Mouse (Mus musculus) CH12F3 (cell line): ENCODE data around the gene Xkr8.
"Not testable (repeated sequence)": the region's sequence is repeated elsewhere in the genome, so short reads cannot be mapped to it uniquely, and the experiment has no call there.

Source experiments
- in situ Hi-C: fragments of 300-500 bp; cut with MboI; formaldehyde crosslinking; loops from 2 replicates; pipeline ENCODE4 v1.14.3; 2020; ENCODE audit warnings: low sequenced_read_pairs

Xkr8 gene

DNA sequence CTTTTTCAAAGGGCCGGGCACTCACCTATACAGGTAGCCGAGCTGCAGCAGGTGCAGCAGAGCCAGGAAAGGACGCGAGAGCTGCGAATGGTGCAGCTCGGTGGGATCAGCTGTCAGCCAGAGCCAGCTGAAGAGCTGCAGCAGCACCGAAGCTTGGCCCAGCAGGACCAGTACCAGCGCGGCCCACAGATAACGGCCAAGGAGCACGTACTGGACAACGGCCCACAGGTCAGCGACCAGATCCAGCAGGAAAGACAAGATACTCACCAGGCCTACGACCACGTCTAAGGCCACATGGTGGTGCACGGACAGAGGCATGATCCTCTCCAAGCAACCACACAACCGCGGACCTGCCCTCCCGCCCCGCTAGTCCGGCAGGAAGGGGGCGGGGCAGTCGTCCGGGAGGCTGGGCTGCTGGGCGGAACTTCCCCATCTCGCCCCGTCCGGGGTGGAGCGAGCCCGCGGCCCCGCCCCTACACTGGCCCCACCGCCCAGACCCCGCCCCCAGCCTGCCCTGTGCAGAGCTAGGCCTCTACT, at the start of gene Xkr8:
Xkr8 (minus strand) TSS at position 399 of the 537 bp plus-strand sequence.
- in situ Hi-C loops = no loop called here

DNA sequence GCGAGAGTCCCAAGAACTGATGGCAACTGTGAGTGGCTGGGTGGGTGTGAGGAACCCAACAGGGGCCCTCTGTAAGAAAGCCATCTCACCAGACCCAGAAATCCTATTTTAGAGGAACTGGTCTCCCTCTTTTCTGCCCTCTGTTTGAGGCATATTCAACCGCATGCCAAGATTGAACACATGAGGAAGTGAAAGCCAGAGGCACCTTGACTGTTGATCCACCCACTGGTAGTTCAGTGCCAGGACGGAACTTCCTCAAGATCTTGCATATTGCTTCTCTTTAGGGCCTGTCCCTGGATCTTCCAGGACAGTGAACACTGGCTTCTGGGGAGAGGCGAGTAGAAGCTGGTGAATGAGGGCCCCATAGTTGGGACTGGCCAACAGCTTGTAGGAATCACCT, 47.9 kb upstream of the Xkr8 start:
- in situ Hi-C loops = loop anchor here (5.0 kb wide), 1 partner anchor 42 kb away; no protein-coding TSS in a partner anchor

DNA sequence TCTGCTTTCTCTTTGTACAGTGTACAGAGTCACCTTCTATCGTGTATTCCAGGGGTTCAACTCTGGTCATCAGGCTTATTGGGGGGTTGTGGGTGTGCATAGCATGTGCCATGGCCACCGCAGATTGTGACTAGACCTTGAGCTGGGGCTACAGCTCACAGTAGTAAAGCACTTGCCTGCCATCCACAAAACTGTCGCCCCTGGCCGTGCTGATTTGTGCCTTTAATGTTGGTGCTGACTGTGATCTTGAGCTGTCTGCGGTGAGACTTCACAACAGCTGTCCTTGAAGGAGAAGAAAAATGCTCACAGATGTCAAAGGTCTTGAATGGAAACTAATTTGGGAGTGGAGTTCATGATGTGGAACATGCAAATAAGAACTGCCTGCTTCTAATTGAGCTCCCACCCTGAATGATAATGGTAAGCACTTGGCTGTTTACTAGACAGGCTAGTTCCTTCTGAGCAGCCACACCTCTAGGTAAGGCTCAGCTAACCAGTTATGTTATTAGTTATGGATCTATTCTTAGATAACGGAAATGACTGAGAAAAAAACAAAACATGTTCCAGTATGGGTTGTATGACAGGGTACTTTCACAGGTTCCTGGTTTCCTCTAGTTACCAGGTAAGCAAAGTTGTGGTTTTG, 46.3 kb upstream of the Xkr8 start:
- in situ Hi-C loops = loop anchor here (10.0 kb wide), 1 partner anchor 146 kb away; the partner anchor contains the start of gene Fam76a

DNA sequence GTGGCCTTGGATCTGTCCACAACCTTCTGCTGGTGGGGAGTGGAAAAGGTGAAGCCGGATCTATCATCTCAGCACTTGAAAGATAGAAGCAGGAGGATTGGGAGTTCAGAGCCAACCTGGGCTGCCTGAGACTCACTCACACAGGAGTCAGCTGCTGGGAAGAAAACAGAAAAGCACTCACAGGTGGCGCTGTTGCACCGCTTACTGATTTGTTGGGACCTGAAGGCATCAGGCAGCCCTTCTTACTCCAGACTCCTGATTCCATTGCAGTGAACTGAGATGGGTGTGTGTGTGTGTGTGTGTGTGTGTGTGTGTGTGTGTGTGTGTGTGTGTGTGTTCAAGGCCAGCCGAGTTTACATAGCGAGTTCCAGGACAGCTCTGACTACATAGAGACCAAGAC, 44.4 kb upstream of the Xkr8 start:
- in situ Hi-C loops = loop anchor here (10.0 kb wide), 1 partner anchor 148 kb away; the partner anchor contains the start of gene Fam76a

DNA sequence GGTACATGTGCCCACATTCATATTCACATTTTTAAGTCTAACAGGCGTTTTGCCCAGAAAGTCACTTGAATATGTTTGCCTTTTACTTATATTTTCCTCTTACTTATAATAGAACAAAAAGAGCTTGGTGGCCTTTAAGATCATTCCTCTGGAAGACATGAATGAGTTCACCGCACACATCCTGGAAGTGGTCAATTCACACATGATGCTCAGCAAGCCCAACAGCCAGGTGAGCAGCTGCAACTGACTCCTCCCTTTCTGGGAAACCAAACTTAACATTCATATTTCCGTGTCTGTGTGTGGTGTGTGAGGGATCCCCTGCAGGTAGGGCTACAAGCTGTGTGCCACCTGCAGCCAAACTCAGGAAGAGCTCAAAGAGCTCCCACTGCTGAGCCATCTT, 42.6 kb upstream of the Xkr8 start:
- in situ Hi-C loops = loop anchor here (10.0 kb wide), 1 partner anchor 150 kb away; the partner anchor contains the start of gene Fam76a

DNA sequence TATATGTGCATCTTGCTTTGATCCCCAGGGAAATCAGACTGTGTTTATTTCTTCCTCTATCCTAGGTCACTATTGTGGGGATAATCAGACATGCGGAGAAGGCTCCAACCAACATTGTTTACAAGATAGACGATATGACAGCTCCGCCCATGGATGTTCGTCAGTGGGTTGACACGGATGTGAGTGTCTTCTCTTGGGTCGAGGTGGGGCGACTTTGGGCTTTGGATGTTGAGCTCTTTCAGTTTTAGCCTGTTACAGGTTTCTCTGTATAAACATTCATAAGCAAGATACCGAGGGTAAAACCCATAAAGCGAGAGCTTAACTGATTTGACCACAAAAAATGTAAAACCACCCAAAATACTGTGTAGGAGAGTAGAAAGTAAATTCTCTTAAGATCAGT, 39.4 kb upstream of the Xkr8 start:
- in situ Hi-C loops = loop anchor here (10.0 kb wide), 1 partner anchor 153 kb away; the partner anchor contains the start of gene Fam76a

DNA sequence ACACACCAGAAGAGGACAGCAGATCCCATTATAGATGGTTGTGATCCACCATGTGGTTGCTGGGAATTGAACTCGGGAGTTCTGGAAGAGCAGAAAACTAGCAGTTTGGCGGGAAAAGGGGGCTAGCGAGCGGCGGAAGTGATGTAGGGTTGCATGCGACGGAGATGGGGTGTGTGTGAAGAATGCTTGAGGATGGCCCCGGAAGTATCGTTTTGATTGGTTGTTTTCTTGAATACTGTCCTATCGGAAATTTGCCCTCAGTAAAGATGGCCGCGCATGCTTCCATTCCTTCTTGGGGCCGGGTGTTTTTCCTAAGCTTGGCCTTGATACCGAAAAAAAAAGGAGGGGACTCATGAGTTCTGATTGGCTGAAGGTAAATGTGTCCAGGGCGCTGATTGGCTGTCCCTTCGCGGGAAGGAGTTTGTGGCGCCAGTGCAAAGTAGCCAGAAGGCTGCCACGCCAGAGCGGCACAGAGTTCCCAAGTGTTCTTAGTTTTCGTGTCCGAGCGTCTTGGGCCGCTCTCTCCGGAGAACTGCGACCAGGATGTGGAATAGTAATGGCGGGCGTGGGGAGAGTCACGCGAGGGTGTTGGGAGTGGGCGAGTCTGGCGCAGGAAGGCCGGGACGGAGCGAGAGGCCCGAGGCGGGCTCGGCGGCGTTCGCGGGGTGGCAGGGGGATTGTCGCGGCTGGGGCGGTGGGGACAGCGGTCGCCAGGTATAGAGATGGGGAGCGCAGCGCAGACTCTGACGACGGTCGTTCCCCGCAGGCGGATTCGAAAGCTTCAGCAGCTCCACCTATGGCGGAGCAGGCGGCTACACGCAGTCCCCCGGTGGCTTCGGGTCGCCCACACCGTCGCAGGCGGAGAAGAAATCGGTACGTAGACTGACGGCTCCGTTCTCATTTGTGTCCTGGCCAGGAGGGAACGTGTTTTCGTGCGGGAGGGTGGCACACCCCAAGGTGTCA, 35.8 kb upstream of the Xkr8 start, which contains the start of gene Rpa2:
Rpa2 (plus strand) TSS at position 419 of the 963 bp plus-strand sequence.
- in situ Hi-C loops = no loop called here

DNA sequence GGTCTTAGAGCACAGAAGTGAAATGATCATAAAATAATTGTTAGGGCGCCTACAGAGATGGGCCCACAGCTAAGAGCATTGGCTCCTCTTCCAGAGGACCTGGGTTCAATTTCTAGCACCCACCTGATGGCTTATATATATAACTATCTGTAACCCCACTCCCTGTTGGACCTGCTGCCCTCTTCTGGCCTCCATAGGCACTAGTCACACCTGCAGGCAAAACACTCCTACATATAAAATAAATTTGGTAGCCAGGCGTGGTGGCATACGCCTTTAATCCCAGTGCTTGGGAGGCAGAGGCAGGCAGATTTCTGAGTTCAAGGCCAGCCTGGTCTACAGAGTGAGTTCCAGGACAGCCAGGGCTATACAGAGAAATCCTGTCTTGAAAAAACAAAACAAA, 30.8 kb upstream of the Xkr8 start:
- in situ Hi-C loops = not testable (repeated sequence)

DNA sequence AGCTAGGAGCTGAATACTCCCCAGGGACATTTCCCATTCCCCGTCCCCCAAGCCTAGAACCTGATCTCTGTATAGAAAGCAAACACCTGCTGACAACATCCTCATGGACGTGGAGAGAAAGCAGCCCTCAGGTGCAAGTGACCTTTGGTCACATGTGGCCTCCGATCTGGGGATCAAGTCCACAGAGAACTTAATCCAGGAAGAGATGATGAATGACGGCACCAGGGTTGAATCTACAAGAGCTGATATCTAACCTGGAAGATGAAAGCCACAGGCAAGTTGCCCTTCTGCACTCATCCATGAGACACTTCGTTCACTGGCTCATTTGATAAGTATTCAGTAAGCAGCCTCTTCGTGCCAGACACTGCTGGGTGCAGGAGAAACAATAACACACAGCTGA, 30.3 kb upstream of the Xkr8 start:
- in situ Hi-C loops = no loop called here

DNA sequence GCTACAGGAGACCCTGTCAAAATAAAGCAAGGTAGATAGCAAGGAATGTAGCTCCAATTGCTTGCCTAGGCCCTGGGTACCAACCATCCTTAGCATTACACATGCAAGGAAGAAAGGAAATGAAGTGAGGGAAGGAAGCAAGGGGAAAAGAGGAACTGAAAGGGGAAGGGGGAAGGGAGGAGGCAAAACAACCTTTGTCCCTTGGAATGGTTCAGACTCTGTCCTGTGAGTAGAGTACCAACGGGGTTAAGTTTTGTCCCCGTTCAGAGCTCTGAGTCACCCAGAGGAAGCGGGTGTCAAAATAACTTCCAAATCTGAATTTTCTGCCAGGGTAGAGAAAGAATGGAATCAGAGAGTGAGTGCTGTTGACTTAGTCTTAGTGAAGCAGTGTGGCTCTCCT, 27.9 kb upstream of the Xkr8 start:
- in situ Hi-C loops = no loop called here

DNA sequence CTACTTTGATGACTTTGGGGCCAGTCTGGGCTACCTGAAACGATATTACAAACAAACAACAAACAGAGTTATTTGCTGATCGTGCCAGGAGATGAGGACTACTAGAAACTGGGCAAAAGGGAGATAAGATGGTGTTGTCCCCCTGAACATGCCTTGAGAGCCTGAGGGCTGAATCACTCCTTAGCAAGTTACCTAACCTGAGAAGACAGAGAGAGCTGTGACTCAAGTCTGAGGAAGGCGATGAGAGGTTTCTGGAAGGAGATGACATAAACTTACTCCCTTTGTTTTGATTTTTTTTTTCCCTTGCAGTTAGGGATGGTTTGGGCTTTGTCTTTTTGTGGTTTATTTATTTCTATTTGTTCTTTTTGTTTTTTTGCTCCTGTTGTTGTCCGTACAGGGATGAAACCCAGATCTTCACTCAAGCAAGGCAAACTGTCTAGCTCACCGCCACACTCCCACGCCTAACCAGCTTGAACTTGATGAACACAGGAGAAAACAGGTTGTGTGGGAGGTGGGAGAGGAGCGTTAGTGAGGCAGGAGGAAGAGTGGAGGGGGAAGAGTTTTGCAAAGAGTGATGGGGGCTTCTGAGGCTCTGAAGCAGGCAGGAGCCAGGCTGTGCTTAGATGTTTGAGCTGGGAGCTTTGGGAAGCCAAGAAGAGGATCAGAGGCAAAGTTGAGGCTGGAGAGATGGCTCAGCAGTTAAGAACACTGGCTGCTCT, 25.4 kb upstream of the Xkr8 start:
- in situ Hi-C loops = no loop called here

DNA sequence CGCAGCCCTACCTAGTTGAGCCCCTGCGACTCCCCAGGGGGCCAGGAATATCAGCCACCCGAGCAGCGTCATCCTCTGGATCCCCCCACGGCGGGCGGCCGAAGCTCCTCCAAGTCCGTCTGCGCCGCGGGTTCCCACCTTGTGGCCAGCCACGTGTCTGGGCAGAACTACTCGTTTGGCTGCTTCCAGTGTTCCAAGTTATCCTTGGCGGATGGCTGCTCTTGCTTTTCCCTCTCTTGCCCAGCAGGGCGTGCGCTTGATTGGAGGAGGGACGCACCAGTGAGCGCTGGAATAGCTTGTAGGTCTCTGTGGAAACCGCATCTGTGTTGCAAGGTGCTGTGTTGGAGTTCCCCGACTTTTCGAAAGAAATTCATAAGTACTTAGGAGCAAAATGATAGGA, 24.6 kb upstream of the Xkr8 start, which contains the start of gene Smpdl3b:
Smpdl3b (minus strand) TSS at position 279 of the 400 bp plus-strand sequence.
- in situ Hi-C loops = no loop called here

DNA sequence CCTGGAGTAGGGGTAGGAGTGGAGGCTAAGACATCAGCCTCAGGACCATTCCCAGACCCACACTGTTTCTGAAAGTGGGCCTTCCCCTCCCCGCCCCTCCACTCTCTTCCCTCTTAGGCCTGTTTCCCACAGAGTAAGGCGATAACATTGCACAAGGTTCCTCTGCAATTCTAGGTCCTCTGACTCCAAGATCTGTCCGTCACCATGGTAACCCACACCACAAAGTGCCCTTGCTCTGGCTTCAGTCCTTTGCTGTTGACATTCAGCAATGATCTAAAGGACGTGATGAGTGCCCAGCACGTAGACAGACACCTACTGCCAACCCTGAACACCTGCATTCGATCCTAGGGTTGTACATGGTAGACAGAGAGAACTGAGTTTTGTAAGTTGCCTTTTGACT, 20.6 kb upstream of the Xkr8 start:
- in situ Hi-C loops = no loop called here

DNA sequence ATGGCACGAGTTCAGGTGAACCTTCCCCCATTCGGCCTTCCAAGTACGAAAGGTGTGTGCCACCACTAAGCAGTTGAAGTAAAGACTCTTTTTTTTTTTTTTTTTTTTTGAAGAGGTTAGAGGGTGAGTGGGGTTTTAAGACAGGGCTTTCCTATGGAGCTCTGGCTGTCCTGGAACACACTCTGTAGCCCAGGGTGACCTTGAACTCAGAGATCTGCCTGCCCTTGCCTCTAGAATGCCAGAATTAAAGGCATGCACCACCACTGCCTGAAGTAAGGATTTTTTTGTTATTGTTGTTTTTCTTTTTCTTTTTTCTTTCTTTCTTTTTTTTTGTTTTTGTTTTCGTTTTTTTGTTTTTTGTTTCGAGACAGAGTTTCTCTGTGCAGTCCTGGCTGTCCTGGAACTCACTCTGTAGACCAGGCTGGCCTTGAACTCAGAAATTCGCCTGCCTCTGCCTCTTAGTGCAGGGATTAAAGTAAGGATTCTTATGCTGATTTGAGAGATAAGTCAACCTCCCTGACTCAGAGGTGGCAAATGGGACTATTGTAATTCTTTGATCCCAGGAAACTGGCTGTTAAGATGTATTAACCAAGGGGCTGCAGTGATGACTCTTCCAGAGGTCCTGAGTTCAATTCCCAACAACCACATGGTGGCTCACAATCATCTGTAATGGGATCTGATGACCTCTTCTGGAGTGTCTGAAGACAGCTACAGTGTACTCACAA, 17.1 kb upstream of the Xkr8 start:
- in situ Hi-C loops = no loop called here

DNA sequence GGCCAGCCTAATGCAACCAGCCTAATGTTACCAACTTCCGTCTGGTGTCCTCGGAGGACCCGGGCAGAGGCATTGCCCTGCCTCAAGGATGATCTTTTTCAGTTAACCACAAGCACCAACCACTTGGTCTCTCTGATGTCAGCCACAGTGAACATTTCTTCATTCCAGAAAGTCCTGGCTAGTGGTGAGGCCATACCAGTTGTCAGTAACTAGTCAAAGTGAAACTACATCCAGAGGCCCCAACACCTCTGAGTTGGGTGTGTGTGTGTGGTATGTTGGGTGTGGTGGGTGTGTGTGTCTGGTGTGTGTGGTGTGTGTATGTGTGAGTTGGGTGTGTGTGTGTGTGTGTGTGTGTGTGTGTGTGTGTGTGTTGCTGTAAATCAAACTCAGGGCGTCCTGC, 16.4 kb upstream of the Xkr8 start:
- in situ Hi-C loops = no loop called here

DNA sequence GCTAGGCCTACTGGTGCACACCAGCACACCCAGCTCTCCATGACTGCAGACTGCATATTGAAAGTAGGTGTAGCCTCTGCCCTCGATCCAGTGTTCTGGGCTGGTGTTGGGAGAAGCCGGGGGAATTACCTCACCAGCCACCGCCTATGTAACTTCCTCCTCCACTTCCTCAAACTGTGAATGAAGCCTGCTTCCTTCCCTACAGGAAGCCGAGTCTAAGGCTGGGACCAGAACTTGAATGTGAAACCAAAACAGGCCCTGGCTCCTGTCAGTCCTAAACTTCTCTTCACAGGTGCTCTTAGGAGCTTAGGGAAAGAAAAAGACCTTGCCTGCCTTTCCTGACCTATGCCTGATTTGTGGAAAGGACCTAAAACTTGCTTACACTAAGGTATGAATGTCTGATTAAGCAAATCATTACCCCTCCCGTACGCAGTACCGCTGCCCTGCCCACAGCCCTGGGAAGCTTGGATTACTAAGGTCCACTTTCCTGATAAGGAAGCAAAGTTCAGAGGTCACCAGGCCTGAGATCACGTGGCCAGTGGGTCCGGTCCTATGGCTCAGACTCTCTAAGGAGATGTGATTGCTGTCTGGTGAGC, 15.4 kb upstream of the Xkr8 start:
- in situ Hi-C loops = no loop called here

DNA sequence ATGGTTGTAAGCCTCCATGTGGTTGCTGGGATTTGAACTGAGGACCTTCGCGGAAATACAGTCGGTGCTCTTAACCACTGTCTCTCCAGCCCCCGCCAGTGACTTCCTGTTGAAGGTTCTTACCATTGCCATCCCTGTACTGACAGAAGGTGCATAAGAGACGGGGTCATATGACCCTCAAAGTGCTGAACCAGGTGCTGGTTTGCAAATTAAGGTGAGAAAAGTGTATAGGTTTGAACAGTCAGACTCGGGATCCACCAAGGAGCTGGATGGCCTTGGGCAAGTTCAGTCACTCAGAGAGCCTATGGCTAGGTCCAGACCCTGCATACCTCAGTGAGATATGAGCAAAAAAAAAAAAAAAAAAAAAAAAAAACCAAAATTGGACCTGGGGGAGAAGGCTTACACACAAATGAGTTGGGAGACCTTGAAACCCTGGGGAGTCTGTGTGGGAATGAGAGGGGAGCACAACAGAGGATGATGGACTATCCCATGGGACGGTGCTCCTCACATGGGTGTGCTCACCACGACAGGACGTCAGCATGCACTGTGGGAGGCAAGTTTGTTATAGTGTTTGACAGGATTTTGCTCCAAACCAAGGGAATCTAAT, 14.7 kb upstream of the Xkr8 start:
- in situ Hi-C loops = no loop called here

DNA sequence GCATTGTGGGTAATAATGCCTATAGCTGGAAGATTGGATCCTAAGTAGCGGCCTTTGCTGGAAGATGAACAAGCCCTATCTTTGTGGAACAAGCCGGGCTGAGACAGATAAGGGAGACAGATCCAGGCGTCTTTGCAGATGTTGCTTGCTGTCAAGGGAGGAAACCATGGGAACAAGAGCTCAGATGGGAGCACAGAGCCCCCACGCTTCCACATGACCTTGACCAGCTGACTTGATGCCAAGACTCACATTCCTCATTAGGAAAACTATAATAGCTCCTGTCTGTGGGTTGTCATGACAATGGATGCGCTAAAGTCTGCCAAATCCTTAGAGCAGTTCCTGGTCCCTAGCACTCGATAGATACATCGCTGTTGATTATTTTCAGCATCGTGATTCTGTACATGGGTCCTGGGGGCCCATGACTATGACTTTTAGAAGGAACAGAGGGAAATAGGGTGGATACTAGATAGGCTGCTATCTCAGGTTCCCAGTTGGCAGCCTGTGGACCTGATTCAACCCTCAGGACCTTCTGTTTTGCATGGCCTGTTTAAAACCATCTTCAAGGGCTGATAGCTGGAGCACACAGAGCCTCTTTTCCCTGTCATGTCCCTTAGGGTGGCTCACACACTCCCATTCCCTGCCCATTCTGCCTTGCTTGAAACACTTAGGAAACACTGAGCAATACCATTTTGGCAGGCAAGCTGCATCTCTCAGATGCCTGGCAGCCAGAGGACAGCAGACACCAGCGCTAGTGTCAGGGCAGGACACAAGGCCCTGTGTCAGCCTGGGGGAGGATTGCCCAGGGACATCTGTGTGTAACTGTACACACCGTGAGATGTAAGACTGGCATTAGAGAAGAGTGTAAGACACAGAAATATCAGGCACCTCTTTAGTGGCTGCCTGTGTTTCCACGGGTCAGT, 11.9 kb upstream of the Xkr8 start:
- in situ Hi-C loops = no loop called here
